Mouse (Mus musculus) testis, adult 2 months (tissue): ENCODE data around the gene Cdx2. TPM values are rescaled to one million over a fixed set of nuclear protein-coding genes. Genes with fewer than 3 reads are reported as not detected.
A peak's percentile ranks its signal among the peaks of the same experiment; 100 is the strongest.

Experiments
- H3K27ac ChIP-seq: fragments of 200-500 bp; 2 replicates; pipeline ENCODE4 v1.5.1; 2012; ENCODE audit warnings: low read depth, low read length; ENCODE audit not compliant: control insufficient read depth, insufficient read depth
- H3K27me3 ChIP-seq: fragments of 200-500 bp; 2 replicates; pipeline ENCODE4 v1.6.1; 2012; ENCODE audit warnings: mild to moderate bottlenecking, low read length, moderate library complexity; ENCODE audit not compliant: control insufficient read depth, insufficient read depth
- H3K36me3 ChIP-seq: fragments of 200-500 bp; 2 replicates; pipeline ENCODE4 v1.6.1; 2012; ENCODE audit warnings: mild to moderate bottlenecking, low read length; ENCODE audit not compliant: control insufficient read depth, insufficient read depth
- H3K4me1 ChIP-seq: fragments of 200-500 bp; 2 replicates; pipeline ENCODE4 v1.6.1; 2012; ENCODE audit warnings: low read length; ENCODE audit not compliant: control insufficient read depth, insufficient read depth
- H3K4me3 ChIP-seq: fragments of 200-500 bp; 2 replicates; pipeline ENCODE4 v1.5.1; 2012; ENCODE audit warnings: low read depth, mild to moderate bottlenecking, low read length, moderate library complexity, mixed read lengths; ENCODE audit not compliant: control insufficient read depth
- CTCF ChIP-seq: fragments of 200-500 bp; IDR thresholded peaks from 2 replicates; pipeline ENCODE4 v1.5.1; 2012; ENCODE audit warnings: low read depth, mild to moderate bottlenecking, inconsistent platforms, low read length, moderate library complexity; ENCODE audit not compliant: control insufficient read depth, insufficient read depth, insufficient replicate concordance
- POLR2A ChIP-seq: fragments of 200-500 bp; IDR thresholded peaks from 2 replicates; pipeline ENCODE4 v1.6.1; 2012; ENCODE audit warnings: low read depth, mild to moderate bottlenecking, inconsistent platforms, low read length, moderate library complexity; ENCODE audit not compliant: control insufficient read depth
- polyA plus RNA-seq: library from polyadenylated mRNA; depleted of rRNA; stranded (reverse); fragments of >200 nt; gene quantifications from 2 replicates; pipeline ENCODE4 v1.2.3, GENCODE M21; 2012

The Cdx2 gene
- polyA plus RNA-seq, 1 experiment, result not detected

DNA sequence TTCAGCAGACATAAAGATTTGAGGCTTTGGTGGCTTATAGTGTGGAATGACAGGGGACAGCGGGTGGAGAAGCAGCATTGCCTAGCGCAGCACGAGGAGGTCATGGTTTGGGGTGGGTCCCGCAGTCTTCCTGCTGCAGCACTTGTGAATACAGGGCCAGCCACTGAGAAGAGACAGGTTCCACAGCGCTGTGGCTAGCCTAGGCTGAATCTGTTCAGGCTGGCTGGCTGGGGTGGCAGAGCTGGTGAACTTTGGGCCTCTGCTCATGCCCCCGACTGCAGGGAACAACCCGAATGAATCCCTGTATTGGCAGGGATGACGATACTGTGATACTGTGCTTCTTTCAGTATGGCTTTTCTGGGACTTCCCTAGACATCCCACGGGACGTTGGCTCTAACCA is 36.8 kb upstream of the Cdx2 start:
- TF ChIP-seq POLR2A (no peak), CTCF (no peak)

DNA sequence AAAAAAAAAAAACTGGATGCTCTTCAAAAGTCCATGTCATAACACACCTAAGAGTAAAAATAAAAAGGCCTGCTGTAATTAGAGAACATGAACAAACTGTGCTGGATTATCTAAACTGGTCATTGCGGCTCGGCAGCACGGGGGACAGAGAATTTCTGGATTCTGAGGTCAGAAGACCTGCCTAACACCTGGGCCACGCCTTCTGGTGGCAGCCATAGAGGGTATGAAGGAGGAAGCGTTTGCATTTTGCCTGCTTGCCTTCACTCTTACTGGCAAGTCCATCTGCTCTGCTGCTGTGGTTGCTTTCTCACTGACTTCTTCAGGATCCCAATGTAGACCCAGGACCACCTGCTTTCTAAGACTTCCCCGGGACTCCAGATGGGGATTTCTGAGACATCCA is 35.8 kb upstream of the Cdx2 start:
- no peak overlapping the region for H3K27ac ChIP-seq
- H3K36me3 ChIP-seq, result no peaks in the 10 kb centered on the region
- TF ChIP-seq CTCF (no peak), POLR2A (no peak)
- no peaks in the 10 kb centered on the region for H3K4me1 ChIP-seq
- no peak overlapping the region for H3K4me3 ChIP-seq
- no peaks in the 10 kb centered on the region for H3K27me3 ChIP-seq

More for the DNA sequence above, 36.8 kb upstream of the Cdx2 start:
- Histone ChIP-seq H3K4me1 (no peaks in the 10 kb centered on the region), H3K4me3 (no peak overlapping the region), H3K27me3 (no peaks in the 10 kb centered on the region), H3K27ac (no peak overlapping the region), H3K36me3 (no peaks in the 10 kb centered on the region)

DNA sequence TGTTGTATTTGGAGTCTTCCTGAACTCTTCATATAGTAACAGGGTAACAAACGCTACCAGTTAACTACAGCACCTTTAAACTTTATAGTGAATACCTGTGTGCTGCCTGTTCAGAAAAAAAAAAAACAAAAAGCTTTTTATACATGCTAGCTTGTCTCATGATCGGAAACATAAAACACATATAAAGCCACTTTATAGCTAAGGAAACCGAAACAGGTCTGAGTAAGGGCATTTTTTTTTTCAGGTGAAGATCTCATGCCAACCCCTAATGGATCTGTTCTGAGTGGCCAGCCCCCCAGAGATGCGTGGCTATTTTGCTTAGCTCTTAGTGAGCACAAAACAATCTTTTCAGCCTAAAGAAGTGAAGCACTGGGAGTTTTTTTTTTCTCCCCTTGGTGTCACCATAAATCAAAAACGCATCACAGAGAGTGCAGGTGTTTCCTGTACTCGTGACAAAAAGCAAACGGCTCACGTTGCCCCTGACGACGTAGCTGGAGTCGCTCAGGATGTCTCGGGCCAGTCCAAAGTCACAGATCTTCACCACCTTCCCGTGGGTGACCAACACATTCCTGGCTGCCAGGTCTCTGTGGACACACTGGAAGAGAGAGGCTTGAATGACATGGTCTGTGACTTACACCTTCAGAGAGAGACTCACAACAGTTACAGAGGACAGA is 33.8 kb upstream of the Cdx2 start:
- H3K27me3 ChIP-seq, result no peaks in the 10 kb centered on the region
- H3K4me3 ChIP-seq, result no peak overlapping the region
- H3K4me1 ChIP-seq, result no peaks in the 10 kb centered on the region
- no peaks in the 10 kb centered on the region for H3K36me3 ChIP-seq
- no peak overlapping the region for H3K27ac ChIP-seq
- TF ChIP-seq POLR2A (no peak), CTCF (no peak)

DNA sequence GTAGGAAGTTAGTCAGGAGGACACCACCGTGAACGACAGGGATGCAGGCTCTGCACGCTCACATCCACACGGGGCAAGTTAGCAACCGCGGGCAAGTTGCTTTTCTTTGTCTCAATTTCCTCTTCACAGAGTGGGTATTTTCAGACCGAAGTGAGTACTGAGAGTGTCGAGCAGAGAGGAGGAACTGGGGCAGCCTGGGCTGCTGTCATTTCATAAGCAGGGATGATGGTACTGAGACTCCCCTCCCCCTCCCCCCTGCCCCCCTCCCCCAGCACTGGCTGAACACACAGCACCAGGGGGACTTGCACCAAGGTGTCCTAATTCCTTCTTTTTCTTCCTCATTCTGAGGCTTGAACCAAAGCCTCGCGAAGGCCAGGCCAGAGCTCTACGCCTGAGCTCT is 32.5 kb upstream of the Cdx2 start:
- H3K36me3 ChIP-seq, result no peaks in the 10 kb centered on the region
- TF ChIP-seq POLR2A, result no peak
- TF ChIP-seq CTCF, result no peak
- H3K27me3 ChIP-seq, result no peaks in the 10 kb centered on the region
- no peak overlapping the region for H3K27ac ChIP-seq
- H3K4me3 ChIP-seq, result no peak overlapping the region
- H3K4me1 ChIP-seq, result no peaks in the 10 kb centered on the region

DNA sequence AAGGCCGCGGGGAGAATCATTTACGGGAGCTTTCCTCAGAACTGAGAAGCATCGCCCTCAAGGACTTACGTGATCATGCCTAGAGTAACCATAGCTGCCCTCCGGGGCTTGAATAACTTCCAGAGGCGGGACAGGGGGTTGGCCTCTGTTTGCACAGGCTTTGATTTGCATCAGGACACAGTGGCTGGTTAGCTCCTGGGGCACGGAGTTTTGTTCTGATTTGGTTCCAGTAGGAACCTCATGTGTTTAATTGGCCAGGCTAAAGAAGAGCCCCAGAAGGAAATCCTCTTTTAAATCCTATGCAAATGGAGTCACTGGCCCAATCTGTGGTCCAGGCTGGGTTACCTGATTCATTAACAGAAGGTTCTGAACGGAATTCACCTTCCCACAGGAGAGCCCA is 31.9 kb upstream of the Cdx2 start:
- Histone ChIP-seq H3K4me1 (no peaks in the 10 kb centered on the region), H3K4me3 (no peak overlapping the region), H3K27me3 (no peaks in the 10 kb centered on the region), H3K27ac (no peak overlapping the region), H3K36me3 (no peaks in the 10 kb centered on the region)
- TF ChIP-seq POLR2A, result no peak
- TF ChIP-seq CTCF, result no peak

DNA sequence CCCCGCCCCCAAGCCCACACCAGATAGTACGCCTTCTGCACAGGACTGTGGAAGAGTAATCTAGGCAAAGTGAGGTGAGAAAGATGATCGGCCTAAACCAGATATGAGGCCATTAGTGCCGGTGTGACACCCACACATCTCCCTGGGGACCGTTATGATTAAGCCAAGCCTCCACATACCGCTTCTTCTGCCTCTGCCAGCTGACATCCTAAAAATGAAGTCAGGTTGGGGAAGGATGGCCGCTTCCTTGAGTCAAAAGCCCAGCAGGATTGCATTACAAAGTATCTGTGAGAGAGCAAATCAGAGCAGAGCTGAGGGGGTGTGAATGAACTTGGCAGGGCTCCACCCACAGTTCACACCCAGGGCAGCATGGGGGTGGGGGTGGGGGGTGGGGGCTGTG is 25.6 kb upstream of the Cdx2 start:
- Histone ChIP-seq H3K4me3 (no peak overlapping the region), H3K27me3 (no peaks in the 10 kb centered on the region), H3K27ac (no peak overlapping the region), H3K36me3 (no peaks in the 10 kb centered on the region), H3K4me1 (no peaks in the 10 kb centered on the region)
- TF ChIP-seq POLR2A (no peak), CTCF (no peak)

DNA sequence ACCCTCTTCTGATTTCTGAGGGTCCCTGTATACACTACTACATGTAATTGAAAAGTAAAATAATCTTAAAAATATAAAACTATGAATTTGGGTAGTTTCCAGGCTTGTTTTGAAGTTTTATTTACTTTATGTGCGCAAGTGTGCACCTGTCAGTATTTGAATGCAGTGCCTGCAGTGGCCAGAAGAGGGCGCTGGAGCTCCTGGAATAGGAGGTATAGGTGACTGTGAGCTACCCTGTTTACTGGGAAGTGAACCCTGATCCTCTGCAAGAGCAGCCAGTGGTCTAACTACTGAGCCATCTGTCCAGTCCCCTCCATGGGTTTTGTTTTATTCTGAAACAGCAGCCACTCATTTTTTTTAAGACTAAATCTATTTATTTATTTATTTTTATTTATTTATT is 24.5 kb upstream of the Cdx2 start:
- no peaks in the 10 kb centered on the region for H3K36me3 ChIP-seq
- TF ChIP-seq CTCF (peak; percentile 87; the same call in 1 of the 2 replicates), POLR2A (no peak)
- H3K4me1 ChIP-seq, result no peaks in the 10 kb centered on the region
- H3K4me3 ChIP-seq, result no peak overlapping the region
- H3K27me3 ChIP-seq, result no peaks in the 10 kb centered on the region
- no peak overlapping the region for H3K27ac ChIP-seq
